Mouse (Mus musculus): ENCODE results near the gene Scn2b.

GRCm38 (mm10) chr9:45116819-45117218 lies 763 bp upstream of the Scn2b start:
- TF ChIP-seq EP300 (IDR thresholded peaks at IDR 0.05; ENCODE audit: low read depth) (no peak), CTCF (IDR thresholded peaks at IDR 0.05; ENCODE audit: low read depth) (no peak)
